Mouse (Mus musculus) liver, embryonic 13.5 days (tissue): ENCODE results near the gene Slc39a8. TPM values are rescaled to one million over a fixed set of nuclear protein-coding genes. Genes with fewer than 3 reads are reported as not detected.

Experiments used
- ATAC-seq: fragments of 200-750 bp; cut with Nextera tagmentation; 2 replicates; pipeline ENCODE4 v1.8.0; 2017; ENCODE audit warnings: low read depth, mild to moderate bottlenecking, moderate number of reproducible peaks, moderate library complexity
- DNase-seq: peaks from one replicate; pipeline ENCODE4 v3.0.0; 2022
- H3K27ac ChIP-seq: fragments of 300-500 bp; sonication (generic); 2 replicates; pipeline ENCODE4 v1.5.1; 2015; ENCODE audit warnings: moderate library complexity, mild to moderate bottlenecking, inconsistent platforms
- H3K27me3 ChIP-seq: fragments of 300-500 bp; sonication (generic); 2 replicates; pipeline ENCODE4 v1.6.1; 2015; ENCODE audit warnings: mild to moderate bottlenecking, inconsistent platforms
- H3K36me3 ChIP-seq: fragments of 300-500 bp; sonication (generic); 2 replicates; pipeline ENCODE4 v1.6.1; 2015; ENCODE audit warnings: mild to moderate bottlenecking, inconsistent platforms
- H3K4me1 ChIP-seq: fragments of 300-500 bp; sonication (generic); replicated peaks from 2 replicates; pipeline ENCODE4 v1.6.1; 2015; ENCODE audit warnings: inconsistent platforms
- H3K4me2 ChIP-seq: fragments of 300-500 bp; sonication (generic); 2 replicates; pipeline ENCODE4 v1.6.1; 2015; ENCODE audit warnings: inconsistent platforms, mild to moderate bottlenecking, moderate library complexity
- H3K4me3 ChIP-seq: fragments of 300-500 bp; sonication (generic); replicated peaks from 2 replicates; pipeline ENCODE4 v1.5.1; 2015; ENCODE audit warnings: mild to moderate bottlenecking, inconsistent platforms
- H3K9ac ChIP-seq: fragments of 300-500 bp; sonication (generic); 2 replicates; pipeline ENCODE4 v1.6.1; 2015; ENCODE audit warnings: mild to moderate bottlenecking, inconsistent platforms
- H3K9me3 ChIP-seq: fragments of 300-500 bp; sonication (generic); replicated peaks from 2 replicates; pipeline ENCODE4 v1.6.1; 2016; ENCODE audit warnings: inconsistent platforms
- WGBS: fragments of 180-500 bp; shearing (Covaris S2); methylation state at CpG from one replicate; pipeline ENCODE4 v1.1.7; 2015; ENCODE audit not compliant: insufficient replicate concordance; 5-methylcytosine and 5-hydroxymethylcytosine counted together
- polyA plus RNA-seq: library from polyadenylated mRNA; unstranded; fragments of >200 nt; fragmentation: Nextera tagmentation; extraction: Ambion mirVana; gene quantifications from 2 replicates; pipeline ENCODE4 v1.2.1, GENCODE M21; 2015

Gene Slc39a8
- polyA plus RNA-seq, 1 experiment from 2014 or later: 61.3 TPM

DNA sequence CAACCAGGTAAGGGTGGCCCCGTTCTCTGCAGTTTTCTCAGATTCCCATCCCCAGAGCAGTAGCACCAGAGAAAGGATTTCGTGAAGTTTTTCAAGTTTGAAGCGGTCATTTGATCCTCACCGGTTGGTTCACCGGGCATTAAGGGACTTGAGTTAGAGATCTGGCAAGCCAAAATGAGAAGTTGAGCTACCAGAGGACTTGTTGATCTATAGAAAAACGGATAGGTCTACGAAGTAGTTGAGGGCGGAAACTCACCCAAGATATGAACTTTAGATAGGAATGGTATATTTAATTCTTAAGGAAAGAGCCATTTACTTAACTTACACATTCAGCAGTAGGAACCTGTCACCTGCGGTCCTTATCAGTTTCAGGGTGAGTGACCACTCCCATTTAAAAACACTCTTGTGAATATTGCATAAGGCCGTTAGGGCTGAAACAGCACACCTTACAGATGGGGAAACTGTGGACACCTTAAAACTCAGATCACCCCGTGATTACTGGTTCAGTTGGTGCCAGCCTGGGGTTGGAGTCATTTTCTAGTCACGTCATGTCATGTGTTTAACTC, 1.7 kb downstream of the Slc39a8 start:
- WGBS: 4% methylated on average over 12 of the region's 12 CpGs
- no peak for ATAC-seq
- no peak for DNase-seq

DNA sequence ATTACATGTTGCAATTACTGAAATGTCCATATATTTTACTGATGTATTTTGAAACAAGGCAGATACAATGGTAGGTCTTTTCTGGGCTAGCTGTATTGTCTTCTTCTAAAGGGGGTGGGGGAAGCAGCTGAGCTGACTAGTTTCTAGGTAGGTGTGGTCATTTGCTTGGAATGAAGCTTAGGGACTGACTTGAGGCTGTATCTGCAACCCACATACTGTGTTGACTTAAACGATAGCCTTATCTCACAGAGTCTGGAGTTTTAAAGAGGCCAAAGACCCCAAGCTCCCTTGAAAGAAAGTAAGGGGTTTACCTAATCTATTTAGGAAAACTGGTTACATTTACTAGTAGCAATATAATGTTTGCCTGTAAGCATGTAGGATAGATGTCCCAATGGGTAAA, 2.9 kb downstream of the Slc39a8 start:
- H3K36me3 ChIP-seq: peaks cover 35% of the 10 kb centered on the region
- peak overlapping the region; percentile 96 for H3K4me2 ChIP-seq
- DNase-seq: peak; percentile 57
- H3K4me3 ChIP-seq: peak overlapping the region; percentile 83
- 2% methylated on average over 1 of the region's 1 CpGs for WGBS
- peak overlapping the region; percentile 90 for H3K9ac ChIP-seq
- peak; percentile 63 for ATAC-seq
- H3K9me3 ChIP-seq: no peaks in the 10 kb centered on the region
- H3K27me3 ChIP-seq: no peaks in the 10 kb centered on the region
- peaks cover 75% of the 10 kb centered on the region for H3K4me1 ChIP-seq
- H3K27ac ChIP-seq: peak overlapping the region; percentile 97

More for the DNA sequence above, 1.7 kb downstream of the Slc39a8 start:
- Histone ChIP-seq H3K4me3 (peak overlapping the region; percentile 83), H3K9ac (peak overlapping the region; percentile 90), H3K9me3 (no peaks in the 10 kb centered on the region), H3K4me2 (peak overlapping the region; percentile 96), H3K36me3 (peaks cover 26% of the 10 kb centered on the region), H3K4me1 (peaks cover 65% of the 10 kb centered on the region), H3K27me3 (no peaks in the 10 kb centered on the region), H3K27ac (peak overlapping the region; percentile 97)

DNA sequence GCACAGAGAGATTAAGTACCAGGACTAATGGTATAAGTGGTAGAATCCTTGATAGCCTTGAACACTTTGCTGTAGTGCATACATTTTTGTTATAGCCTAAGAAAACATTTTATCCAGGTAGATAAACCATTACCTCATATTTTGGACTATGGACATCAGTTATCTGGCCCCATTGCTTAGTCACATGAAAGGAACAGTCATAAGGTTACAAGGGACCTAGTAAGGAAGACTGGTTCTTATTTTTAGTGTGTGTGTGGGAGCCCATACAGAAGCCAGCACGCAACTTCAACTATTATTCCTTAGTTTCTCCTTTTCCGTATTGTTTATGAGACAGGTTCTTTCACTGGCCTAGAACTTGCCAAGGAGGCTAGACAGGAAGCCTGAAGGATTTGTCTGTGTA, 7.4 kb downstream of the Slc39a8 start:
- no peaks in the 10 kb centered on the region for H3K9me3 ChIP-seq
- peak overlapping the region; percentile 24; the same call in 1 of the 2 replicates for H3K27ac ChIP-seq
- no peak for ATAC-seq
- H3K4me1 ChIP-seq: peaks cover 67% of the 10 kb centered on the region
- H3K4me2 ChIP-seq: no peak overlapping the region
- peaks cover 56% of the 10 kb centered on the region for H3K36me3 ChIP-seq
- DNase-seq: no peak
- no peak overlapping the region for H3K4me3 ChIP-seq
- no peaks in the 10 kb centered on the region for H3K27me3 ChIP-seq
- 88% methylated on average over 2 of the region's 2 CpGs for WGBS
- H3K9ac ChIP-seq: no peak overlapping the region

- DNase-seq: no peak
- no peak for ATAC-seq
- Histone ChIP-seq H3K4me2 (no peak overlapping the region), H3K36me3 (peaks cover 56% of the 10 kb centered on the region), H3K9ac (no peak overlapping the region), H3K9me3 (no peaks in the 10 kb centered on the region), H3K27me3 (no peaks in the 10 kb centered on the region), H3K4me3 (no peak overlapping the region), H3K4me1 (peaks cover 63% of the 10 kb centered on the region), H3K27ac (peak overlapping the region; percentile 24; the same call in 1 of the 2 replicates)
- 52% methylated on average over 4 of the region's 4 CpGs for WGBS
Observed at GRCm38 (mm10) chr3:135832907-135833306, 7.8 kb downstream of the Slc39a8 start.

- H3K4me3 ChIP-seq: no peak overlapping the region
- H3K4me1 ChIP-seq: peaks cover 57% of the 10 kb centered on the region
- H3K9ac ChIP-seq: no peak overlapping the region
- H3K27ac ChIP-seq: no peak overlapping the region
- H3K9me3 ChIP-seq: no peaks in the 10 kb centered on the region
- no peak for ATAC-seq
- H3K36me3 ChIP-seq: peaks cover 53% of the 10 kb centered on the region
- H3K4me2 ChIP-seq: no peak overlapping the region
- no peaks in the 10 kb centered on the region for H3K27me3 ChIP-seq
- 84% methylated on average over 3 of the region's 3 CpGs for WGBS
- DNase-seq: no peak
Observed at GRCm38 (mm10) chr3:135834988-135835387, 9.9 kb downstream of the Slc39a8 start.

GRCm38 (mm10) chr3:135839535-135839934, 14.5 kb downstream of the Slc39a8 start:
- Histone ChIP-seq H3K4me3 (no peak overlapping the region), H3K27ac (no peak overlapping the region), H3K27me3 (no peaks in the 10 kb centered on the region), H3K9ac (no peak overlapping the region), H3K4me1 (peaks cover 67% of the 10 kb centered on the region), H3K4me2 (no peak overlapping the region), H3K9me3 (no peaks in the 10 kb centered on the region), H3K36me3 (peaks cover 24% of the 10 kb centered on the region)
- WGBS: 91% methylated on average over 13 of the region's 13 CpGs
- no peak for DNase-seq
- no peak for ATAC-seq

- ATAC-seq (no peak), DNase-seq (no peak)
- Histone ChIP-seq H3K4me3 (no peak overlapping the region), H3K9ac (no peak overlapping the region), H3K27me3 (no peaks in the 10 kb centered on the region), H3K27ac (no peak overlapping the region), H3K4me2 (no peak overlapping the region), H3K9me3 (no peaks in the 10 kb centered on the region), H3K36me3 (peaks cover 27% of the 10 kb centered on the region), H3K4me1 (peaks cover 73% of the 10 kb centered on the region)
- 92% methylated on average over 12 of the region's 12 CpGs for WGBS
Observed at GRCm38 (mm10) chr3:135840185-135840584, 15.1 kb downstream of the Slc39a8 start.

GRCm38 (mm10) chr3:135841716-135842511, 16.8 kb downstream of the Slc39a8 start:
- peak overlapping the region; percentile 86 for H3K27ac ChIP-seq
- H3K4me2 ChIP-seq: peak overlapping the region; percentile 57
- ATAC-seq (peak; percentile 25), DNase-seq (no peak)
- WGBS: 40% methylated on average over 7 of the region's 7 CpGs
- H3K4me3 ChIP-seq: no peak overlapping the region
- H3K4me1 ChIP-seq: peaks cover 76% of the 10 kb centered on the region
- H3K27me3 ChIP-seq: no peaks in the 10 kb centered on the region
- H3K36me3 ChIP-seq: peaks cover 26% of the 10 kb centered on the region
- no peak overlapping the region for H3K9ac ChIP-seq
- no peaks in the 10 kb centered on the region for H3K9me3 ChIP-seq

GRCm38 (mm10) chr3:135843181-135843580, 18.1 kb downstream of the Slc39a8 start:
- Histone ChIP-seq H3K4me2 (peak overlapping the region; percentile 57), H3K27me3 (no peaks in the 10 kb centered on the region), H3K27ac (peak overlapping the region; percentile 86), H3K4me1 (peaks cover 69% of the 10 kb centered on the region), H3K9ac (peak overlapping the region; percentile 23; the same call in 1 of the 2 replicates), H3K36me3 (peaks cover 22% of the 10 kb centered on the region; the same call in 1 of the 2 replicates), H3K4me3 (peak overlapping the region; percentile 12), H3K9me3 (no peaks in the 10 kb centered on the region)
- DNase-seq (peak; percentile 31), ATAC-seq (peak; percentile 57)
- WGBS: 27% methylated on average over 5 of the region's 5 CpGs

DNA sequence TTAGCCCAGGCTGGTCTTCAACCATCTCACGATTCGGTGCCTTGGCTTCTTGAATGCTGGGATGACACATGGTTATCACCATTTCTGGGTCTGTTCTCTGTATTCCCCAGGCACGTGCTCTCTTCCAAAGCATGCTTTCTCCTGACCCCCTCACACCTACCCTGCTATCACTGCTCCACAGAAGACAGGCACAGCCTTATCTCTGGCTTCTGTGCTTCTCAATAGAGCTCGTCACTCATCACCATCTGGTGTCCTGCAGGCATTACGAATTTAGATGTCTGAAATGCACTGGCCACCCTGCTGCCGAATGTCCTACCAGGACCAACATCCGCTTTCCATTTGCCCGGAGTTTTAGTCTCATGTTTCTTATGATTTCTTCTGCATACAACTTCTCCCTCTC, 18.6 kb downstream of the Slc39a8 start:
- Histone ChIP-seq H3K4me2 (peak overlapping the region; percentile 57), H3K9me3 (no peaks in the 10 kb centered on the region), H3K36me3 (peaks cover 23% of the 10 kb centered on the region), H3K27me3 (no peaks in the 10 kb centered on the region), H3K4me1 (peaks cover 65% of the 10 kb centered on the region), H3K4me3 (peak overlapping the region; percentile 12), H3K9ac (peak overlapping the region; percentile 23; the same call in 1 of the 2 replicates), H3K27ac (peak overlapping the region; percentile 86)
- DNase-seq: peak; percentile 76
- ATAC-seq: peak; percentile 97
- 22% methylated on average over 8 of the region's 8 CpGs for WGBS

DNA sequence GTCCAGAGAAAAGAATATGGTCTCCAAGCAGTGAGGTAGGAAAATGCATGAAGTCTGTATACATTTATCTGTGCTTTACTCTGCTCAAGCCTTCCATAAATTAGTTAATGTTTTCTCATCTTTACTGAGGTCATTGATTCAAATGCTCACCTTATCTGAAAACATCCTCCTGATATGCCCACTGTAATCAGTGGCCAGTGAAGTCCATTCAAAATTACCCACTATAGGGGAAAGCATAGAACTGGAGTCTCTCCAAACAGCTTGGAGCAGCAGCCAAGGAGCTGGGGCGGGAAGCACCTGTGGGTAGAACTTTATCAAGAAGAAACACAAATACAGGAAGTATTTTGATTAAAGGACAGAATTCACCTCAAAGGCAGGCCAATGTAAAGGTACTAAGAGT, 19.8 kb downstream of the Slc39a8 start:
- H3K4me3 ChIP-seq: no peak overlapping the region
- WGBS: 50% methylated on average over 1 of the region's 1 CpGs
- H3K4me1 ChIP-seq: peaks cover 56% of the 10 kb centered on the region
- H3K9me3 ChIP-seq: no peaks in the 10 kb centered on the region
- H3K9ac ChIP-seq: no peak overlapping the region
- DNase-seq (no peak), ATAC-seq (no peak)
- H3K4me2 ChIP-seq: peak overlapping the region; percentile 57; the same call in 1 of the 2 replicates
- peaks cover 29% of the 10 kb centered on the region for H3K36me3 ChIP-seq
- peak overlapping the region; percentile 13; the same call in 1 of the 2 replicates for H3K27ac ChIP-seq
- H3K27me3 ChIP-seq: no peaks in the 10 kb centered on the region
